Mouse (Mus musculus) embryonic fibroblast, embryonic 13.5 days (primary cell): ENCODE measurements around the gene Btnl4. TPM values are rescaled to one million over a fixed set of nuclear protein-coding genes. Genes with fewer than 3 reads are reported as not detected.
"Not testable (repeated sequence)": the region's sequence is repeated elsewhere in the genome, so short reads cannot be mapped to it uniquely, and the experiment has no call there.

ENCODE experiments used
- H3K27ac ChIP-seq: 2 replicates; pipeline ENCODE4 v1.5.1; 2012; ENCODE audit warnings: low read length, control low read depth, inconsistent platforms; ENCODE audit not compliant: insufficient read depth
- H3K4me1 ChIP-seq: 2 replicates; pipeline ENCODE4 v1.6.1; 2011; ENCODE audit warnings: low read length; ENCODE audit not compliant: control insufficient read depth, insufficient read depth
- H3K4me3 ChIP-seq: 2 replicates; pipeline ENCODE4 v1.5.1; 2011; ENCODE audit warnings: mild to moderate bottlenecking, control low read depth, low read length; ENCODE audit not compliant: insufficient read depth
- CTCF ChIP-seq: IDR thresholded peaks from 2 replicates; pipeline ENCODE4 v1.5.1; 2011; ENCODE audit warnings: mild to moderate bottlenecking, control low read depth, low read length, moderate library complexity, borderline replicate concordance; ENCODE audit not compliant: insufficient read depth
- POLR2A ChIP-seq: IDR thresholded peaks from 2 replicates; pipeline ENCODE4 v1.6.1; 2011; ENCODE audit warnings: low read depth, mild to moderate bottlenecking, control low read depth, low read length, moderate library complexity
- polyA plus RNA-seq: library from polyadenylated mRNA; stranded (reverse); fragments of >200 nt; gene quantifications from 2 replicates; pipeline ENCODE4 v1.2.4, GENCODE M21; 2011; ENCODE audit warnings: low read depth; ENCODE audit not compliant: missing spikeins, insufficient read length

Gene Btnl4
- polyA plus RNA-seq = not detected in 2 replicates

DNA sequence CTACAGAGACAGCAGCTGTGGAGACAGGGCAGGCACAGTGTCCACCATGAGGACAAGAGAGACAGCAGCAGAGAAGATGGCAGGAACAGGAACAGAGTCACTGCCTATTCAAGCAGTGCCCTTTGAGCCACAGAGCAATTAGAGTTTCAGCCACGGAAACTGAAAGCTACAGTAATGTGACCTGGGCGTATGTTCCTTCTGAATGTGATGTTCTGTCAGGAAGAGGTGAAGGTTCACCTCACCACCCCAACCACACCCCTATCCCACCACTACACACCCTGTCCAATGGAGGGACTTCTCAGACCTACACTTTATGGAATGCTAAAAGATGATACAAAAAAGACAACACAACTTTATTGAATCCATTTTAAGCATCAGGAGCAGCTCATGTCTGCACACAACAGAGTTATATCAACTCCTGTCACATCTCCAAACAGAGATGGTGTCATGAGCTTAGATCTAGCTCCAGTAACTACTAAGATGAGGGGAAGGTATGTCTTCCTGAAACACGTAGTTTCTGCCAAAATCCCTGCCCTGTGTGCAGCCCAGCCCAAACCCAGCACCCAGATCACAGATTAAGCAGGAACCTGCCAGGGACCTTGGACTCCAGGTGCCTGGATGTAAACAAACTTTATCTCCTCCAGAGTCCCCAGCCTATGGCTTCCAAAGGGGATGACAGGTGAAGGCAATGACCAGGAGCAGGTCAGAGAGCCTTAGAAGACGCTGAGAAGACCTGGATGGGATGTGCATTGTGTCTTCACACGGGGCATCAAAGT lies at the start of gene Btnl4:
Gene Btnl4, minus strand, starts transcription at position 81 of the 776 bp plus-strand sequence.
- H3K4me1 ChIP-seq, H3K27ac ChIP-seq, H3K4me3 ChIP-seq: not testable (repeated sequence)

DNA sequence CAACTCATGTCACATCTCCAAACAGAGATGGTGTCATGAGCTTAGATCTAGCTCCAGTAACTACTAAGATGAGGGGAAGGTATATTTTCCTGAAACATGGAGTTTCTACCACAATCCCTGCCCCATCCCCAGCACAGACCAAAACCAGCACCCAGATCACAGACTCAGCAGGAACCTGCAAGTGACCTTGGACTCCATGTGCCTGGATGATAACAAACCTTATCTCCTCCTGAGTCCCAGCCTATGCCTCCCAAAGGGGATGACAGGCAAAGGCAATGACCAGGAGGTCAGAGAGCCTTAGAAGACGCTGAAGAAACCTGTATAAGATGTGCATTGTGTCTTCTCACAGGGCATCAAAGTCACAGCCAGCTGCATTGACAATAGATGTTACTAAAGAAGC lies 41.9 kb upstream of the Btnl4 start:
- no peak for TF ChIP-seq CTCF
- no peak for TF ChIP-seq POLR2A
- Histone ChIP-seq H3K27ac (no peak overlapping the region), H3K4me3 (no peak overlapping the region), H3K4me1 (no peaks in the 10 kb centered on the region)

DNA sequence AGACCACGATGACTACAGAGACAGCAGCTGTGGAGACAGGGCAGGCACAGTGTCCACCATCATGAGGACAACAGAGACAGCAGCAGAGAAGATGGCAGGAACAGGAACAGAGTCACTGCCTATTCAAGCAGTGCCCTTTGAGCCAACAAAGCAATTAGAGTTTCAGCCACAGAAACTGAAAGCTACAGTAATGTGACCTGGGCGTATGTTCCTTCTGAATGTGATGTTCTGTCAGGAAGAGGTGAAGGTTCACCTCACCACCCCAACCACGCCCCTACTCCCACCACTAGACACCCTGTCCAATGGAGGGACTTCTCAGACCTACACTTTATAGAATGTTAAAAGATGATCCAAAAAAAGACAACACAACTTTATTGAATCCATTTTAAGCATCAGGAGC lies 41.5 kb upstream of the Btnl4 start:
- not testable (repeated sequence) for H3K4me1 ChIP-seq, H3K4me3 ChIP-seq, H3K27ac ChIP-seq

DNA sequence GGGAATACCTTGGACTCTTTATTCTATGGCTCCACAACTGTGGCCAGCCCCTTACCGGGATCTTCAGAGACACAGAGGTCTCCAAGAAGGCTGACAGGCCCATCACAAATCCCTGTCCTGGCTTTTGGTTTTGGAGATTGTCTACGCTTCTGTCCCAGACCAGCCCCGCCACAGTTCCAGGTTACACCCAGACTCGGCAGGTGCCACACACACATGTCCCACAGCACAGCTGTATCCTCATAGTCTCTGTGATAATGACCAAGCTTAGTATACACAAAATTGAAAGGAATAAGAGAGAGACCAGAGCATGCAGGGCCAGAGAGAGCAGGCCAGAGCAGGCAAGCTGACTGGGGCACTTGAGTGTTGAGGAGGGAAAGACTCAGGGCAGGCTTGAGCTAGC lies 40.7 kb upstream of the Btnl4 start:
- H3K4me1 ChIP-seq = no peaks in the 10 kb centered on the region
- no peak overlapping the region for H3K27ac ChIP-seq
- no peak for TF ChIP-seq POLR2A
- TF ChIP-seq CTCF = no peak
- H3K4me3 ChIP-seq = no peak overlapping the region

- Histone ChIP-seq H3K27ac (no peak within 1 kb of the TSS), H3K4me3 (no peak within 1 kb of the TSS), H3K4me1 (no peaks in the 10 kb centered on the region)
- no peak for TF ChIP-seq POLR2A
- TF ChIP-seq CTCF = no peak
These were observed 40.1 kb upstream of the Btnl4 start, which contains the start of gene Btnl6 for GRCm38 (mm10) chr17:34517252-34517651. Gene Btnl6, minus strand, starts transcription at chr17:34517352.

DNA sequence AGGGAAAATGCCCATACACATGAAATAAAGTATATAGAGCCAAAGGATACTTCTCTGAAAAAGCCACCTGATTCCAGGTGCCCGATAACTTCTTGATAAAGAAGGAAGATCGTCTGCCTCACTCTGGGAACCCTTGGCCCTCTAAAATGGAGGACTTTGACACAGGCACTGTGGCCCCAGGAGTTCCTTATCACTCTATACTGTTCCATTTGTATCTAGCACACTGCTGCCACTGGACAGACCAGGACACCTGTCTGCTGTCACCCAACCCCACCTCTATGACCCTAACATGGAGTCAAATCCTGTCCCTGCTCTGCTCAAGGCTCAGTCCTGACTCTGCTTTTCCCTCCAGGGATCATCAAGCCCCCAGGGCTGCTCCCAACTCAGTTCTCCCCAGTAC lies 39.4 kb upstream of the Btnl4 start:
- H3K27ac ChIP-seq = no peak overlapping the region
- no peaks in the 10 kb centered on the region for H3K4me1 ChIP-seq
- TF ChIP-seq POLR2A = no peak
- no peak for TF ChIP-seq CTCF
- no peak overlapping the region for H3K4me3 ChIP-seq

- H3K4me1 ChIP-seq, H3K4me3 ChIP-seq, H3K27ac ChIP-seq: not testable (repeated sequence)
These were observed 34.6 kb upstream of the Btnl4 start for GRCm38 (mm10) chr17:34511723-34512122.

DNA sequence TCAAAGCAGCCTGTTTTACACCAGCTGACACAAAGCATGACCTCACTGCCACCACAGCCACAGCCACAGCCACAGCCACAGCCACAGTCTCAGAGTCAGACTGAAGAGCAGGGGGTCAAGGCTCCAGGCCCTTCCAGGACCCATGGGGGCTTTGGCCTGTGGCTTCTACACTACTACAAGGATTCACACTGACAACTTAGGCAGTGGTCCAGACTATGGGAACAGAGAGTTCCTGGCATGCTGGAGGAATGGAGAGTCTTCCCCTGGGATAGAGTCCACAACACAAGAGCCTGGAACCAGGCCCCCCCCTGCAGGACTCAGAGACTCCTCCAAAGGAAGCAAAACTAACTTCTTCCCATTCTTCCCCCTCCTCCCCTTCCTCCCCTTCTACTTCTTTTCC lies 30.5 kb upstream of the Btnl4 start:
- Histone ChIP-seq H3K4me3 (no peak overlapping the region), H3K27ac (no peak overlapping the region), H3K4me1 (no peaks in the 10 kb centered on the region)
- no peak for TF ChIP-seq CTCF
- no peak for TF ChIP-seq POLR2A

DNA sequence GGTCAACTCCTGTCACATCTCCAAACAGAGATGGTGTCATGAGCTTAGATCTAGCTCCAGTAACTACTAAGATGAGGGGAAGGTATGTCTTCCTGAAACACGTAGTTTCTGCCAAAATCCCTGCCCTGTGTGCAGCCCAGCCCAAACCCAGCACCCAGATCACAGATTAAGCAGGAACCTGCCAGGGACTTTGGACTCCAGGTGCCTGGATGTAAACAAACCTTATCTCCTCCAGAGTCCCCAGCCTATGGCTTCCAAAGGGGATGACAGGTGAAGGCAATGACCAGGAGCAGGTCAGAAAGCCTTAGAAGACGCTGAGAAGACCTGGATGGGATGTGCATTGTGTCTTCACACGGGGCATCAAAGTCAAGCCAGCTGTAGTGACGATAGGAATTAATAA lies 20.6 kb upstream of the Btnl4 start:
- H3K4me3 ChIP-seq, H3K4me1 ChIP-seq, H3K27ac ChIP-seq: not testable (repeated sequence)

DNA sequence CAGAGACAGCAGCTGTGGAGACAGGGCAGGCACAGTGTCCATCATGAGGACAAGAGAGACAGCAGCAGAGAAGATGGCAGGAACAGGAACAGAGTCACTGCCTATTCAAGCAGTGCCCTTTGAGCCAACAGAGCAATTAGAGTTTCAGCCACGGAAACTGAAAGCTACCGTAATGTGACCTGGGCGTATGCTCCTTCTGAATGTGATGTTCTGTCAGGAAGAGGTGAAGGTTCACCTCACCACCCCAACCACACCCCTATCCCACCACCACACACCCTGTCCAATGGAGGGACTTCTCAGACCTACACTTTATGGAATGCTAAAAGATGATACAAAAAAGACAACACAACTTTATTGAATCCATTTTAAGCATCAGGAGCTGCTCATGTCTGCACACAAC lies 20.2 kb upstream of the Btnl4 start:
- not testable (repeated sequence) for H3K27ac ChIP-seq, H3K4me1 ChIP-seq, H3K4me3 ChIP-seq

- Histone ChIP-seq H3K4me1 (no peaks in the 10 kb centered on the region), H3K4me3 (no peak overlapping the region), H3K27ac (no peak overlapping the region)
- TF ChIP-seq CTCF (no peak), POLR2A (no peak)
These were observed 19.4 kb upstream of the Btnl4 start for GRCm38 (mm10) chr17:34496539-34496938.

- H3K27ac ChIP-seq, H3K4me1 ChIP-seq, H3K4me3 ChIP-seq: not testable (repeated sequence)
These were observed 18.0 kb upstream of the Btnl4 start for GRCm38 (mm10) chr17:34495156-34495555.
